Mouse (Mus musculus) CH12F3 (cell line): Measurements from ENCODE around the gene Sult2b1.

ENCODE experiments used
- in situ Hi-C: fragments of 300-500 bp; cut with MboI; formaldehyde crosslinking; loops from 2 replicates; pipeline ENCODE4 v1.14.3; 2020; ENCODE audit warnings: low sequenced_read_pairs

The Sult2b1 gene

DNA sequence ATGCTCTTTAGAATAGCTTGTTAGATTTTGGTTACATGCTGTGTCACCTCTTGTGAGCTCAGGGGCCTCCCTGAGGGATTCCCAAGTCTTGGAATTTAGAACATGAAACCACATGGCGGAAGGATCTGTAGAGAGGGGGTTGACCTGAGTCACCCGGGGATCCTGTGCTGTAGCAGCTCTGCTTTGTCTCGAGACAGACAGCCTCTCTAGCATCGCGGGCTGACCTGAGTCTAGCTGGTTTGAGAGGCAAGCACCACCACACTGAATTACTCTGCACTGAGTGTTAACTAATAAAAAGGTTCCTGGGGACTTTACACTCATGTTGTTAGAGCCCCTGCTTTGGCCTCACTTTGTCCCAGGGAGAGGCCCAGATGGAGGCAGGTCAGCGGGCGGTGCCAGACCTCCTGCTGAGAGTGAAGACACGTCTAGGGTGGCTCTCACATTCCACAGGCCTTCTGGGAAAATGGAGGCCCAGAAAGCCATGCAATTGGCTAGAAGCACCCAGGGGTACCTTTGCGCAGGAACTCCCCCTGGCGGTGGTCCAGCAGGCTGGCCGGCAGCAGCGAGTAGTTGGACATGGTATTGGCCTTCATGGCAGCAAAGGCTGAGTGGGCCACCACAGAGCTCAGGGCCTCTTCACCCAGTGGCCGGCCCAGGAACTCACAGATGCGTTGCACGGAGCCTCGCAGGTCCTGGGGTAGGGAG, 53.6 kb downstream of the Sult2b1 start:
- in situ Hi-C loops: loop anchor here (5.0 kb wide), 1 partner anchor 71 kb away; no protein-coding TSS in a partner anchor

DNA sequence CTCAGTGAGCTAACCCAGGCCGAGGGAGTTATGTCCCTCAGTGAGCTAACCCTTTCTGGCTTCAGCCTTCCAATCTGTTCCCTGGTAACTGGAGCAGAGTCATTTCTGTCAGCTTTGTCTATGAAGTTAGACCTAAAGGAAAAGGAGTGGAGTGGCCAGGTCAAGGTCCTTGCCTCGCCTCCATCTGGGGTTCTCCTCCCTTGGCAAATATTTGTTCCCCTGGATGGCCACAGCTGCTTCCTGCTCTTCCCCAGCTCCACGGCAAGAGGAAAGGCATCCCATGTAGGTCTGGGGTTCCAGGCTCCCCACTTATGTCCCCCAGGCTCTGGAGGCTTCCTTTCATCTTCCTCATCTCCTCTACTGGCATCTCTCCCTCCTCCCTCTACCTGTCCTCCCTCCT, 56.8 kb downstream of the Sult2b1 start:
- in situ Hi-C loops: no loop called here

GRCm38 (mm10) chr7:45726419-45726818, 58.0 kb downstream of the Sult2b1 start:
- in situ Hi-C loops: no loop called here

GRCm38 (mm10) chr7:45725713-45726112, 58.8 kb downstream of the Sult2b1 start, which contains the start of gene Spaca4:
Gene Spaca4 (minus strand): TSS chr7:45725813.
- in situ Hi-C loops: no loop called here

GRCm38 (mm10) chr7:45725151-45725550, 59.3 kb downstream of the Sult2b1 start:
- in situ Hi-C loops: no loop called here

- in situ Hi-C loops: no loop called here
Measured at GRCm38 (mm10) chr7:45723781-45724180, 60.7 kb downstream of the Sult2b1 start.

DNA sequence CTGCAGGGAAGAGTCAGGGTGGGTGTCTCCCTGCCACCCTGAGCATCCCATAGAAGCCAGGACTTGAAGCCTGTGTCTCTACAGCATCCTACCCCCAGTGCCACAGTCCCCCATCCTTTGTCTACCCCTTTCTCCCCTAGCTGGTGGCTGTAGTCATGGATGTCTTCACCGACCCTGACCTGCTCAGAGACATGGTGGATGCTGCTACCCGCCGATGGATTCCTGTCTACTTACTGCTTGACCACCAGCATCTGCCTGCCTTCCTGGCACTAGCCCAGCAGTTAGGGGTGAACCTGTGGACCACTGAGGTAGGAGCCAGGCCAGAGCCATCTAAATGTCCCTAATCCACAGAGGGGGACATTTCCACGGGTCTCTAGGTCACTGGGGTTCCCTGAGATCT, 61.2 kb downstream of the Sult2b1 start:
- in situ Hi-C loops: no loop called here

DNA sequence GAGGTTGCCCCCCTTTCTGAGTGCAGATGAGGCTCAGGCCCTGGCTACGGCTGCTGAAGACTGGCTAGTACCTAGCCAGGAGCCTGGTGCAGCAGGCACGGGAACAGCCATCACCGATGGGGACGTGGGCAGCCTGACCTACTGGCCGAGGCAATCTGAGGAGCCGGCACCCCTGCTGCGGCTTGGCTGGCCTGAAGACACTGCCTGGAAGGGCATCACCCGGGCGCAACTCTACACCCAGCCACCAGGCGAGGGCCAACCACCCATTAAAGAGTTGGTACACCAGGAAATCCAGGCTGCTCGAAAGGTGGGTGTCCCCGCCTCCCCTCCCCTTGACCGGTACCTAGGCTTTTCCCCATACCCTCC, 62.1 kb downstream of the Sult2b1 start:
- in situ Hi-C loops: no loop called here

DNA sequence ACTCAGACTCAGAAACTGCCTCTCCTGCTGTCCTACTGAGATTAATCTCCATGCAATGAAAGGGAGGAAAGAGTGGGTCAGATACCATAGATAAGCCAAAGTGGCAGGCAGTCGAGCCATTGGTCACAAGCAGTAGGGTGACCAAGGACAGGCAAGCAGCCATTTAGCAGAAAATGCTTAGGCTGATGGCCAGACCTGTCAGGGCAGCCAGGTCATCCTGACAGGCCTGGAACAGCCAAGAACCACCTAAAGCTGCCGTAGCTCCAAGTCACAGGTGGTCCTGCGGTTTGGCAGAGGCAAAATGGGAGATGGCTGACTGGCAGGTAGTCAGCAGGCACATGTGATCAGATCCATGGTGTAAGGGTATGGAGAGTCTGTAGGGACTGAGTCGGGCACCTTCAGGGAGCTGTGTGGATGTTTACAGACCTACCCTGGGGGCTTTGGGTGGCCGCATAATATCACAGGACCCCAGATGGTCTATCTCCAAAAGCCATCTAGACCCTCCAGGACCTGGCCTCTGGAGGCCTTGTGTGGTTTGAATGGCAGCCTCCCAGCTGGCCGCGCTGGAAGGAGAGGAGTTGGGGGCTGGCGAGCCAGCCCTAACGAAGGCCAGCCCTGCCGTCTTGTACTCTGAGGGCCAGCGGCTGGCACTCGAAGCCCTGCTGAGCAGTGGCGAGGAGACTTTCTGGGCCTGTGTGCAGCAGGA, 62.7 kb downstream of the Sult2b1 start:
- in situ Hi-C loops: no loop called here

DNA sequence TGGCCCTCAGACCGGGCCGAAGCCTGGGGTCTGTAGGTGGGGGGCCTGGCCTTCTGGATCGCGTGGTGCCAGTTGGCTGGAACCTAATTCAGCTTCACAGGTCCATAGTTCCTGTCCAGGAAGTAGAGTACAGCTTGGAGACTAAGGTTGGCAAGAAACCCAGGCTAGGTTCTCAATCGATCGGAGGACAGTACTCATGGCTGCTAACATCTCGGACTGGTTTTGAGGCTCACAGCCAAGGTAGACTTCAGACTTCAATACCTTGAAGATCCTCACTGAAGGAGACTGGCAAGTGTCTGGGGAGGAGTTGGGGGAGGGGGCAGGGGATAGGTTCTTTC, 63.3 kb downstream of the Sult2b1 start:
- in situ Hi-C loops: no loop called here

DNA sequence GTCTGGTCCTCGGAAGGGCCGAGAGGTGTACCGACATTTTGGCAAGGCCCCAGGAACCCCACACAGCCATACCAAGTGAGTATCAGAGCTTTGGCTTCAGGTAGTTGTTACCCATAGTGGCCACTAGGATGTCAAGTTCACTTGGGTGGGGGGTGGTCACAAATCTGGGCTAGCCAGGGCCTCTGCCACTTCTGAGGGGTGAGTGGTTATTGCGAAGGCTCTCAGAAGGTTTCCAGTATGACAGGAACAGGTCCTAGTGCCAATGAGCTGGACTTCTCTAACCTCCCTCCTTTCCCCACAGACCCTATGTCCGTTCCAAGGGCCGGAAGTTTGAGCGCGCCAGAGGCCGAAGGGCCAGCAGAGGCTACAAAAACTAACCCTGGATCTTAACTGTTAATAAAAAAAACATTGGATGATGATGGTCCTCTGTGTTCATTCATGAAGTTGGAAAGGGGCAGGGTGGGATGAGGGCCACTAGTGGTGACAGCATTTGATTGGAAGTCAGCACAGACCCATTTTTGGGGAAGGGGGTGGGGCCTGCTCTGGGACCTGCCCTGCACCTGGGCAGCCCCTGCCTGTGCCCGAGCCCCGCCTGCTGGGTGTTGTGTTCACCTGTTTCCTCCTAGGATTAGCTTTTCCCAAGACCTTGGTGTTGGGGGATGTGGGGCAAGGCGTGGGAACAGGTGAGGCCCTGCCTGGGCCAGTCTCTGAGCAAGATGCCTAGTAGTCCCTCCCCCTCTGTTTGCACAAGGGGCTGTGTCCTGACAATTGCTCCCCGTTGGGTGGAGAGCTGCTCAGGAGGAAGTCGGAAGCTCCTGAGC, 63.8 kb downstream of the Sult2b1 start, which contains the start of gene Fam83e:
Fam83e (plus strand) TSS at position 800 of the 821 bp plus-strand sequence.
- in situ Hi-C loops: no loop called here

DNA sequence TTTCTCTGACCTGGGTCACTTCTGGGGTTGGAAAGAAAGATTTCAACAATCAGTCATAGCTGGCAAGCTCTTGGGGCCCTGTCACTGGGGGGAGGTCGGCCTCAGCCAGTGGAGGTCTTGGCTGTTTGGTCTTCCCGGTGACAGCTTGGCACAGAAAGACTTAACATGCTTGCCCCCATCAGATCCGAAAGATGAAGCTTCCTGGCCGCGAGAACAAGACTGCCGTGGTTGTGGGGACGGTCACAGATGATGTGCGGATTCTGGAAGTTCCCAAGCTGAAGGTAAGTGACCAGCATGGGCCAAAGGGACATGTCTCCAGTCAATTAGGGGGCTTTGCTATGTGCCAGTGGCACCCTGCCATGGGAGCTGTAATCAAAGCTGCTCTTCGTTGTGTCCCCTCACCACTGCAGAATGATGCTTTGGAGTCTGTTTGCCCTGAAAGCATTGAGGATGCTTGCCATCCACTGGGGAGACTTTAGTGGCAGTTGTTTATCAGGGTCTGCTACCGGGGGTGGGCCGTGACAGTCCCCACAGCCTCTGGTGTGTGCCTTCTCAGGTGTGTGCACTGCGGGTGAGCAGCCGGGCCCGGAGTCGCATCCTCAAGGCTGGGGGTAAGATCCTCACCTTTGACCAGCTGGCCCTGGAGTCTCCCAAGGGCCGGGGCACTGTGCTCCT, 64.6 kb downstream of the Sult2b1 start:
- in situ Hi-C loops: no loop called here

DNA sequence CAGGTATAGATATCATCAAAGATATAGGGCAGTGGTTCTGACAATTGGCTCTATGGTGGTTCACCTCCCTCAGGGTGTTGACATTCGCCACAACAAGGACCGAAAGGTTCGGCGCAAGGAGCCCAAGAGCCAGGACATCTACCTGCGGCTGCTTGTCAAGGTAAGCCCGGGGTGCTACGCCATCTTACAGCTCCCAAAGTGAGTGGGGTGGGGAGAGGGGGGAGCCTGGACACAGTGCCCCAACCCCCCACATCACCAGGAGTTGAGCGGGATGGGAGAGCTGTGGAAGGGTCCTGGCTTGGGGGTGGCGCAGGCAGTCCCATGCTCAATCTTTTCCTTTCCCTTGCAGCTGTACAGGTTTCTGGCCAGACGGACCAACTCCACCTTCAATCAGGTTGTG, 65.3 kb downstream of the Sult2b1 start:
- in situ Hi-C loops: no loop called here

GRCm38 (mm10) chr7:45718331-45718730, 66.1 kb downstream of the Sult2b1 start:
- in situ Hi-C loops: no loop called here

GRCm38 (mm10) chr7:45717918-45718297, 66.6 kb downstream of the Sult2b1 start, which contains the start of gene Sphk2:
Gene Sphk2 (minus strand): TSS chr7:45718002.
- in situ Hi-C loops: no loop called here

- in situ Hi-C loops: no loop called here
Measured at GRCm38 (mm10) chr7:45716952-45717917, 67.2 kb downstream of the Sult2b1 start.

- in situ Hi-C loops: no loop called here
Measured at GRCm38 (mm10) chr7:45716460-45716857, 68.0 kb downstream of the Sult2b1 start.

GRCm38 (mm10) chr7:45715741-45716459, 68.6 kb downstream of the Sult2b1 start:
- in situ Hi-C loops: no loop called here

- in situ Hi-C loops: no loop called here
Measured at GRCm38 (mm10) chr7:45715090-45715708, 69.3 kb downstream of the Sult2b1 start, which contains the start of gene Rpl18. Gene Rpl18 (plus strand): TSS chr7:45715457.
